Mouse (Mus musculus) cortical plate, adult 2 months (tissue): Measurements from ENCODE around the gene Tmprss11a.

Experiments
- CTCF ChIP-seq: fragments of 200-500 bp; IDR thresholded peaks from 2 replicates; pipeline ENCODE4 v1.5.1; 2011; ENCODE audit warnings: mild to moderate bottlenecking, control low read depth, low read length; ENCODE audit not compliant: insufficient read depth; ENCODE audit errors: extremely low read depth
- POLR2A ChIP-seq: fragments of 200-500 bp; IDR thresholded peaks from 2 replicates; pipeline ENCODE4 v1.6.1; 2011; ENCODE audit warnings: mild to moderate bottlenecking, low read length, control low read depth; ENCODE audit not compliant: insufficient read depth; ENCODE audit errors: extremely low read depth

DNA sequence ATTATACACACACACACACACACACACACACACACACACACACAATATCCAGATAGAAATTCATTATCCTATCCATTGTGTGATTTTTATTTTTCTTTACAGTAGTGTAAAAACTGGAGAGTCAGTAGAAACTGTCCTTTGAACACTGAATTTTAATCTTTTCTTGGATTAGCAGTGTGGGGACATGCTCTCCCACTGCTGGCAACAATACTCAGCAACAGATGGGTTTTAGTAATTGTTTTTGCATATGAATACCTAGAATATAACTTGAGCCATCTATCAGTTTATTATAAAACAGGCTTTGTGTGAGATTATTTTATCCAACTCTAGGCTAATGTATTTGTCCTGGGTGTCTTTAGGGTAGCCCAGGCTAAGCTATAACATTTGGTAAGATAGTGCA, 30.2 kb downstream of the Tmprss11a start:
- TF ChIP-seq CTCF (no peak), POLR2A (no peak)
